Mouse (Mus musculus) thymus, adult 18-20 months (tissue): ENCODE results near the gene Fggy.

Experiments
- DNase-seq, 2 experiments: peaks; one replicate each; pipeline ENCODE4 v3.0.0; 2022; ENCODE audit warnings: mixed read lengths in 2 of 2

Gene Fggy

GRCm38 (mm10) chr4:95733397-95734249 is 176.3 kb downstream of the Fggy start:
- DNase-seq: no peak

DNA sequence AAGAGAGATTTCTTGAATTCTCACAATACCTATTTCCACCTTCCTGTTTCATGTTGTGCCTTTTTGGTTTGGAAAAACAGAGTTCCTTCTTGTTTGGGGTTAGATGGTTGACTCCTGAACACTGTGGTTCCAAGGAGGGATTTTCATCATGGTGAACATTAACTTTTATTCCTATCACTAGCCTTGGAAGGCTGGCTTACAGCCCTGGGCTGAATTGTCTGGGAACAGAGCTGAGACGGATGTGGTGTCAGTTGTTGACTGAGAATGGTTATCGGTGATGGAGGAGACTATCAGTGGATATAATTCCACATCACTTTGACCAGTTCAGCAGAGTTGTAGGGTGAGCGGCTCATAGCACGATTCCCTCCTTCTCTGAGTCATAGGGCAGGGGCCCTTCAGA is 178.7 kb downstream of the Fggy start:
- no peak for DNase-seq

DNA sequence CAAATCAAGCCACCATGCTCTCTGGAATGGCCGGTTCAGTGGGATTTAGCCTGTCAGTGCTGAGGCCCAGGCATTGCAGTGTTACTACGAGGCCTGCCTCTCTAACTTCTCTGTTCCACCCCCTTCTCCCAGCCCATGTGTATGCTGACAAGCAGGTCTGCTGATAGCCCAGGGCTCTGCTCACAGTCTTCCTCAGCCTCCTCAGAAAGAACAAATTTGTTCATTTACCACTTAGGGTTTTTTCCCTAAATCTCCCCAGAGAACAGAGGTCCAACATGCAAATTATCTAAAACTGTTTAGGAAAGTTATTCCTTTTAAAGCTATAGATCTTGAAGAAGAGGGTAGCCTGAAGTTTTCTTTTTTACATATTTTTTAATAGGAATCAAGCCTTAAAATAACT is 179.4 kb downstream of the Fggy start:
- no peak for DNase-seq

- no peak for DNase-seq
Observed at GRCm38 (mm10) chr4:95738179-95738578, 180.9 kb downstream of the Fggy start.

GRCm38 (mm10) chr4:95738725-95739124 is 181.4 kb downstream of the Fggy start:
- no peak for DNase-seq

DNA sequence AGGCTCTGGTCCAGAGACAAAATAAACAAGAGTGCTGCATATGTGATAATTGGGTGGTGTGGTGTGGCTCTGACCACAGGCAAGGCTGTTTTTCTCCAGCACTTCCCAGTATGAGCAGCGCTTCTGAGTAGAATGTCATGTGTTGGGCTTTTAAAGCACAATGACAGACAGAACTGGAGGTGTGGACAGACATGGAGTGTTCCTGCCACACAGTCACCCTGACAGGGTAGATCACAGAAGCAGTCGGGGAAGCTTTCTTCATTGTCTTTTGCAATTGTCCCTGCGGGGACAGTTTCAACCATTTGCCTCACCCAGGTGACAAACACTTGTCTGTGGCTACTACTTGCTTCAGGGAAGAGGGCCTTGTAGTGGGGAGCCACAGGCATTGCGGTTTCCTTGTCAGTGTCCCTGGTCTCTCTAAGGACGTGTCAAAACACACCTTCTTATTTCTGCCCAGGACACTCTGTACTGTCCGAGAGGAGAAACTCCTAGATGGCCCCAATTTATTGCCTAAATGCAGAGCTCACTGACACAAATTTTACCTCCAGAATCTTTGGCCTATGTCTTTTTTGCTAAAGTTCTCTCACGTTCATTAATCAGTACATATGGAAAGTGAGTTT is 183.9 kb downstream of the Fggy start:
- no peak for DNase-seq

- DNase-seq: no peak
Observed at GRCm38 (mm10) chr4:95742986-95743385, 185.7 kb downstream of the Fggy start.

GRCm38 (mm10) chr4:95746954-95747353 is 189.6 kb downstream of the Fggy start:
- no peak for DNase-seq

DNA sequence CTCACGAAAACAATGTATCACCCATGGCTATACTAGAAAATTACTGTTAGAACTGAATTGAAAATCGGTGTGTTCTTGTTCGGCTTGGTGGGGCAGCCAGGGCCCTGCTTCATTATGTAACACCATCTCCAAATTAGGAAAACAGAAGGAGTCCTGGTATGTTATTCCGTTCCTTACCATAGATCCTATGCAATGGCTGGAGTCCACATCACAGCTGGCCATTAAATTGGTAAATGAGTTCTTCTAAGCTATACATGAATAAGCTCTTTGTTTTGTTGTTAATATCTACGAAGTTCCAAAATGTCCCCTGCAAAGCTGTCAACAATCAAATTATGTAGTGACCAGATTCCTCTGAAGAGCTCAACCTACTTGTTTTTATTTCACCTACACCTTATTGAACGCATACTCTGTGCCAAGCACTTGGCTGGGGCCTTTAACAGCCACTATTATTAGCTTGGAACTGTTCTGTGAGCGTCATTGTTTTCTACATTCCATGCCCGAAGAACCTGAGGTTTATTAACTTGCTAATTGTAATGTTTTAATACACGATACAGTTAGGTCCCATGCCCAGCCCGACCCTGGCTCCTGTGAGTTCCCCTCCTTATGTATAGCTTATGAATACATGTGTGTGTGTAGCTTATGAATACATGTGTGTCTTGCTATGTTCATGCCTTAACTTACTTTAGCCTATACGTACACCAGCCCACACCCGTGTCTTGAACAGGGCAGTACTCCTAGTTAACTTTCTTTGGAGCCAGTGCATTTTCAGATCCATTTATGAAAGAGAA is 190.3 kb downstream of the Fggy start:
- no peak for DNase-seq

GRCm38 (mm10) chr4:95750186-95750585 is 192.9 kb downstream of the Fggy start:
- DNase-seq: no peak

- no peak for DNase-seq
Observed at GRCm38 (mm10) chr4:95752538-95753188, 195.4 kb downstream of the Fggy start.

DNA sequence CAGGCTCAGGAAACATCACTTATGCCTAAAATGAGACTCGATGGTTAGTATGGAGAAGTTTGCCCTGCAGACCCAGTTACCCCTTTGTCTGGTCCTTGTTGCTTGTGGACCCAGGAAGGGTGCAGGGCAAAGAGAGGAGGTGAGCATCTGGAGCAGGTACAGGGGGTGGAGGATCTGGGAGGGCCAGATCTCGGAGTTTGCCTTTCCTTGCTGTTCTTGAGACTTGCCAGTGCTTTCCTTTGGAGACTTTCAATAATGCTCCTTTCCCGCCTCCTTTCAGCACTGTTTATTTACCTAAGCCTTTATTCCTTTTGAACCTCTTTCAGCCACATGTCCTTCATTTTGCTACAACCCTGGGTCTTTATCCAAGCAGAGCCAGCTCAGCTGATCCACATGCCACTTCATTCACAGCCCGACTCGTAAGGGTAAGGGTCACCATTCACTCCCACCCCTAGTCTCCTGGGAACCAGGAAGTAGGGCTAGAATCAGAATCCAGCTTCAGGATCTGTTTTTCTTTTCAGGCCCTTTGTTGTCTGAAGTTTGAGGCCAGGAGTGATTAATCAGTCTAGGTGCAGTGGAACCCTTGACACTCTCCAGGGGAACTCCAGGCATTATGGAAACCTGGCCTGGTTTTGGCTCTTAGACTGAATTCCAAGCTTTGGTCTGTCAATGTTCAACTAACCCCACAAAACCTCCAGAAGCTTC is 201.9 kb downstream of the Fggy start:
- DNase-seq: no peak

DNA sequence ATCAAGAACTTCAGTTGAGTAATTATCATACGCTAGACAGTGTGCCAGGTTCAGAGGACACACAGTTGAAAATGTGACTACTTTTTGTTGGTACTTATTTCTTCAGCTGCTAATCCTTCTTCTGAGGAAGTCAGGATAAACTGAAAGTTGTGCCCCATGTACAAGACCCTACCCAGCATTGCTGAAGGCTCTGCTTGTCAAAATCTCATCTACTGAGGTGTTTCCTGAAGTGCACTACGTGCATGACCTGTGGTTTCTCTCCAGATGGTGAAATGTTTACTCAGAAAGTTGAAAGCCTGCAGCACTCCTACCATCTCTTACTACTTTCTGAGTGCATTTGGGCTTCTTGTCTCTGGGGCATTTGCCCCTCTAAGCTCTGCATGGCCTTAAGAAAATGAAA is 208.1 kb downstream of the Fggy start:
- no peak for DNase-seq

DNA sequence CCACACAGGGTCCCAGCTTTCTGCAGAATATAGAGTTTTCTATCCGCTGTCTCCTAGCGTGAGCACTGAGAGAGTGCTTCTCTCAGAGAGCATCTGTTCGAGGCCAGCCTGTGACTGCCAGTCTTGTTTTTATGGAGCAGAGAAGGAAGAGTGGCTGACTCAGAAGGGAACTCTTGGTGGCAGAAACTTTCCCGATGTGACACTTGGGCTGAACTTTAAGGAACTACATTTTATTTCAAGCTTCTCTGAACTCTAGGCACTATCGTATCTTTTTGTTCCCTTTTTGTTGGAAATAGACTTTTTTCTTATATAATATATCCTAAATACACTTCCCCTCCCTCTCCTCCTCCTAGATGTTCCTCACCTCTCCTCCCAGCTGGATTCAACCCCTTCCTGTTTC is 213.2 kb downstream of the Fggy start:
- no peak for DNase-seq

DNA sequence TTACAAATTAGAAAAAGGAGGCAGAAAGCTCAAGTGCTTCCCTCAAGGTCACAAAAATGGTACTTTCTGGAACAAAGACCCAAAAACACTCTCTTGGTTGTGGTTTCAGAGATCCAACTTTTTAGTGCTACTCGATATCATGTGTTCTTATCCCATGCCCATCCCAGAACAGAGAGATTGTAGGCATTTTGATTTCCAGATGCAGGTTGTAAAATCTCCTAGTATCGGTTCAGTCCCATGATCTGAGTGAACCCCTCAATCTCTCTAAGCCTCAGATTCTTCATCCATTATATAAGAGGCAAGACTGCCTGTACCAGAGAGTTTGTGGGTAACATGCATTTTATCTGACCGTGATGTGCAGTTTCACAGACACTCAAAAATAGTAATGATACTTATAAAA is 214.2 kb downstream of the Fggy start:
- DNase-seq: no peak

GRCm38 (mm10) chr4:95771945-95772344 is 214.6 kb downstream of the Fggy start:
- no peak for DNase-seq

- DNase-seq: no peak
Observed at GRCm38 (mm10) chr4:95772663-95773062, 215.4 kb downstream of the Fggy start.

DNA sequence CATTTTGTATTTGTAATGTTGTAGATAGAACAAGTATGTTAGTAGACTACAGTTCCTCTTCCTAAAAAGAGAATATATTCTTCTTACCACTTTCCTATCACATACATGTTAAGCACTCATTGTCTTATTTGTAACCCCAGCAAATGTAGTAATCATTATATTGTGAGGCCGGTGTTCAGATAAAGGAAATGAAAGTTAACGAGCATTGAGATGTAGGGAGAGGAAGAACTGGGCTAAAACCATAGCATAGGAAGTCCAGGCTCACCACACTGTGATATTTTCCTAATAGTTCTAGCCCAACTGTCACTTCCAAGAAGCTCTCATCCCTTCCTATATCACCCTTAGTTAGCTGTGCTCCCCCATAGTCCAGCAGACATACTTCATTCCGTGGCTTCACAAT is 218.3 kb downstream of the Fggy start:
- DNase-seq: no peak

DNA sequence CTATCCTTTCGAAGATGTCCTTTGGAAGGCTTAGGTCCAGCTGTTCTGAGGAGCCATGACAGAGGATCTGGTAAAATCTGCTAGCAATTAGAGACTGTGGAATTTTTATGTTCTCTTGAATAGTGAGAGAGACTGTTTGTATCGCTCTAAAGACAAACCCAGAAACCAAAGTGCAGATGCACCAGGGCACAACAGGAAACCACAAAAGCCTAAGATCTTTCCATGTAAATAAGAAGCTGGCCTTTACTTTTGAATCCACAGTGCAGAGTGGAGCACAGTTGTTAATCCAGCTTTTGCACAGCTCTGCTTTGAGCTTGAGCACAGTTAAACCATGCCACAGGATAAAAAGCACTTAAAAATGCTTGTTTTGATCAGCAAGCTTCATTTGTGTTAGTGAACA is 220.5 kb downstream of the Fggy start:
- DNase-seq: no peak

GRCm38 (mm10) chr4:95778528-95778927 is 221.2 kb downstream of the Fggy start:
- no peak for DNase-seq

GRCm38 (mm10) chr4:95784146-95784895 is 227.0 kb downstream of the Fggy start:
- DNase-seq: no peak

DNA sequence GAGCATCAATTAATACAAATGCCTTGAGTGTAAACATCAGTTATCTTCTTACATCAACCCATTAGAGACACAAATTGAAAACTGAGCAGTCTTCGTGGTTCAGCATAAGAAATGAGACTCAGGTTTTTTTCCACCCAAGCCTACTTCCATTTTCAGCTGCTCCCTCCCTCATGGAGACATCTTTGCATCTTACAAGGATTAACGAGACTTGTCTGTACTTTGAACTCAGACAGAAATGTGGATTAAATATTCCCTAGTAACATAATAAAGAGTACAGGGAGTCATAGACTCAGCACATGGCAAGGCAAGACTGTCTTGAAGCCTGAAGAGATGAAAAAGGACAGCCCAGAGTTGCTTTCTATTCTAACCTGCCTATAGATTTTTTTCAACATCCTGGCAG is 230.3 kb downstream of the Fggy start:
- DNase-seq: no peak
